Mouse (Mus musculus) kidney, adult 18-20 months (tissue): Measurements from ENCODE around the gene Dhrs13.
"Not testable (repeated sequence)": the region's sequence is repeated elsewhere in the genome, so short reads cannot be mapped to it uniquely, and the experiment has no call there.

Source experiments
- DNase-seq: peaks from one replicate; pipeline ENCODE4 v3.0.0; 2021

Gene Dhrs13

GRCm38 (mm10) chr11:78044758-78045251, 12.7 kb downstream of the Dhrs13 start:
- peak; percentile 91 for DNase-seq

GRCm38 (mm10) chr11:78048637-78049036, 16.6 kb downstream of the Dhrs13 start:
- not testable (repeated sequence) for DNase-seq

- no peak for DNase-seq
Measured at GRCm38 (mm10) chr11:78053078-78053477, 21.0 kb downstream of the Dhrs13 start.

GRCm38 (mm10) chr11:78056946-78057345, 24.9 kb downstream of the Dhrs13 start:
- no peak for DNase-seq

- peak; percentile 79 for DNase-seq
Measured at GRCm38 (mm10) chr11:78059833-78060757, 28.0 kb downstream of the Dhrs13 start.

GRCm38 (mm10) chr11:78062563-78062962, 30.5 kb downstream of the Dhrs13 start:
- DNase-seq = no peak

GRCm38 (mm10) chr11:78065906-78066305, 33.8 kb downstream of the Dhrs13 start:
- no peak for DNase-seq

GRCm38 (mm10) chr11:78066641-78067040, 34.6 kb downstream of the Dhrs13 start:
- no peak for DNase-seq

GRCm38 (mm10) chr11:78067566-78067965, 35.5 kb downstream of the Dhrs13 start:
- no peak for DNase-seq

- no peak for DNase-seq
Measured at GRCm38 (mm10) chr11:78069130-78069529, 37.0 kb downstream of the Dhrs13 start.

- no peak for DNase-seq
Measured at GRCm38 (mm10) chr11:78069646-78070045, 37.6 kb downstream of the Dhrs13 start.

- no peak for DNase-seq
Measured at GRCm38 (mm10) chr11:78071938-78072337, 39.9 kb downstream of the Dhrs13 start.

- DNase-seq = no peak
Measured at GRCm38 (mm10) chr11:78072425-78073130, 40.5 kb downstream of the Dhrs13 start.

- DNase-seq = no peak
Measured at GRCm38 (mm10) chr11:78073577-78074276, 41.6 kb downstream of the Dhrs13 start.

GRCm38 (mm10) chr11:78074277-78074652, 42.2 kb downstream of the Dhrs13 start:
- no peak for DNase-seq

GRCm38 (mm10) chr11:78074666-78075065, 42.6 kb downstream of the Dhrs13 start:
- no peak for DNase-seq

- DNase-seq = peak; percentile 87
Measured at GRCm38 (mm10) chr11:78079961-78080921, 48.2 kb downstream of the Dhrs13 start, which contains the start of gene Eral1. Eral1 (minus strand) TSS chr11:78080383.

- no peak for DNase-seq
Measured at GRCm38 (mm10) chr11:78083595-78083994, 51.5 kb downstream of the Dhrs13 start.

- no peak for DNase-seq
Measured at GRCm38 (mm10) chr11:78086925-78087479, 54.9 kb downstream of the Dhrs13 start.
